Mouse (Mus musculus): Measurements from ENCODE around the gene Slc9a9.

The Slc9a9 gene

GRCm38 (mm10) chr9:94947246-94947645 lies 277.5 kb downstream of the Slc9a9 start:
- DNase-seq (ENCODE audit: low read depth, low spot score) = no peak

- DNase-seq (ENCODE audit: low read depth, low spot score) = no peak
These were observed 281.0 kb downstream of the Slc9a9 start for GRCm38 (mm10) chr9:94950676-94951075.

GRCm38 (mm10) chr9:94955645-94956044 lies 285.9 kb downstream of the Slc9a9 start:
- no peak for DNase-seq (ENCODE audit: low read depth, low spot score)

GRCm38 (mm10) chr9:94958382-94958781 lies 288.7 kb downstream of the Slc9a9 start:
- no peak for DNase-seq (ENCODE audit: low read depth, low spot score)

- DNase-seq (ENCODE audit: low read depth, low spot score) = no peak
These were observed 298.9 kb downstream of the Slc9a9 start for GRCm38 (mm10) chr9:94968596-94969120.

- DNase-seq (ENCODE audit: low read depth, low spot score) = no peak
These were observed 299.4 kb downstream of the Slc9a9 start for GRCm38 (mm10) chr9:94969131-94969530.

GRCm38 (mm10) chr9:94972021-94972420 lies 302.3 kb downstream of the Slc9a9 start:
- no peak for DNase-seq (ENCODE audit: low read depth, low spot score)

- DNase-seq (ENCODE audit: low read depth, low spot score) = no peak
These were observed 303.0 kb downstream of the Slc9a9 start for GRCm38 (mm10) chr9:94972693-94973092.

- no peak for DNase-seq (ENCODE audit: low read depth, low spot score)
These were observed 306.5 kb downstream of the Slc9a9 start for GRCm38 (mm10) chr9:94976191-94976590.

GRCm38 (mm10) chr9:94993575-94993974 lies 323.9 kb downstream of the Slc9a9 start:
- DNase-seq (ENCODE audit: low read depth, low spot score) = no peak

GRCm38 (mm10) chr9:95020136-95020706 lies 350.5 kb downstream of the Slc9a9 start:
- DNase-seq (ENCODE audit: low read depth, low spot score) = no peak

- DNase-seq (ENCODE audit: low read depth, low spot score) = no peak
These were observed 364.6 kb downstream of the Slc9a9 start for GRCm38 (mm10) chr9:95034140-95034970.

- no peak for DNase-seq (ENCODE audit: low read depth, low spot score)
These were observed 366.5 kb downstream of the Slc9a9 start for GRCm38 (mm10) chr9:95036209-95036608.

GRCm38 (mm10) chr9:95042420-95042819 lies 372.7 kb downstream of the Slc9a9 start:
- DNase-seq (ENCODE audit: low read depth, low spot score) = no peak

- DNase-seq (ENCODE audit: low read depth, low spot score) = no peak
These were observed 382.5 kb downstream of the Slc9a9 start for GRCm38 (mm10) chr9:95052160-95052559.

- DNase-seq (ENCODE audit: low read depth, low spot score) = no peak
These were observed 383.5 kb downstream of the Slc9a9 start for GRCm38 (mm10) chr9:95053183-95053582.

- DNase-seq (ENCODE audit: low read depth, low spot score) = no peak
These were observed 386.1 kb downstream of the Slc9a9 start for GRCm38 (mm10) chr9:95055843-95056242.

GRCm38 (mm10) chr9:95060702-95061101 lies 391.0 kb downstream of the Slc9a9 start:
- DNase-seq (ENCODE audit: low read depth, low spot score) = no peak

- DNase-seq (ENCODE audit: low read depth, low spot score) = no peak
These were observed 397.3 kb downstream of the Slc9a9 start for GRCm38 (mm10) chr9:95067037-95067436.

- no peak for DNase-seq (ENCODE audit: low read depth, low spot score)
These were observed 398.8 kb downstream of the Slc9a9 start for GRCm38 (mm10) chr9:95068466-95068865.

- no peak for DNase-seq (ENCODE audit: low read depth, low spot score)
These were observed 401.3 kb downstream of the Slc9a9 start for GRCm38 (mm10) chr9:95070832-95071519.

- no peak for DNase-seq (ENCODE audit: low read depth, low spot score)
These were observed 402.8 kb downstream of the Slc9a9 start for GRCm38 (mm10) chr9:95072450-95072955.

Measured in WW6 (cell line).